ENCODE assay signal across 10 mouse cellular contexts in genomic region chr17:48544722-48545121, GRCm38 (mm10).
DNase-seq lines count a peak whose midpoint lies in the region; ATAC-seq lines count a peak whose summit lies in the region.
"Had no signal": no experiment of that assay in that cellular context is flagged by ENCODE, and none has a peak within 500 bp of the region (broad histone marks: within the 10 kb centered on the region; RNA-seq: fewer than 3 reads in every experiment).

No protein-coding gene starts in this region.

- H3K4me3 ChIP-seq in intestine, embryonic 16.5 days (ENCODE audit: low read length): no peak overlapping the region
- H3K4me3 ChIP-seq: embryonic facial prominence, embryonic 13.5 days; limb, embryonic 15.5 days had no signal

- 0 out of 2 replicates have a peak overlapping the region, but pooled peaks have one; percentile 30 for H3K9ac ChIP-seq in intestine, embryonic 16.5 days (ENCODE audit: low read depth, low read length)
- H3K9ac ChIP-seq: embryonic facial prominence, embryonic 13.5 days; limb, embryonic 15.5 days had no signal

- no peaks in the 10 kb centered on the region for H3K27me3 ChIP-seq in intestine, embryonic 16.5 days (replicated peaks; ENCODE audit: control insufficient read depth, insufficient read depth, low read length)
- H3K27me3 ChIP-seq: embryonic facial prominence, embryonic 13.5 days; limb, embryonic 15.5 days had no signal

- H3K36me3 ChIP-seq in intestine, embryonic 16.5 days (ENCODE audit: control insufficient read depth, insufficient read depth, low read length): no peaks in the 10 kb centered on the region
- H3K36me3 ChIP-seq: embryonic facial prominence, embryonic 13.5 days; limb, embryonic 15.5 days had no signal

- peak; percentile 79 for ATAC-seq in intestine, embryonic 16.5 days

- peak; percentile 88 for DNase-seq in heart, adult 11 months
- DNase-seq in heart, postnatal 10 days: no peak
- DNase-seq in kidney, postnatal 4 days: peak; percentile 45 to 63
- DNase-seq in lung, postnatal 36 days: peak; percentile 35
- DNase-seq in spleen, adult 18-20 months: no peak
- no peak for DNase-seq in T-cell, adult 2 months (ENCODE audit: low spot score)
- DNase-seq in layer of hippocampus, postnatal 10 days (ENCODE audit: low spot score in 2 of 2): no peak

- H3K4me1 ChIP-seq in intestine, embryonic 16.5 days (ENCODE audit: control insufficient read depth, insufficient read depth, low read length): peaks cover 26% of the 10 kb centered on the region

- no peaks in the 10 kb centered on the region for H3K9me3 ChIP-seq in intestine, embryonic 16.5 days (ENCODE audit: control insufficient read depth, low read length)
- H3K9me3 ChIP-seq: embryonic facial prominence, embryonic 13.5 days; limb, embryonic 15.5 days had no signal

- H3K27ac ChIP-seq in intestine, embryonic 16.5 days (ENCODE audit: low read length): peak overlapping the region; percentile 81
- H3K27ac ChIP-seq: embryonic facial prominence, embryonic 13.5 days; limb, embryonic 15.5 days had no signal

- peak overlapping the region; percentile 19; the same call in 1 of the 2 replicates for H3K4me2 ChIP-seq in intestine, embryonic 16.5 days (ENCODE audit: low read depth, low read length)
- H3K4me2 ChIP-seq: embryonic facial prominence, embryonic 13.5 days; limb, embryonic 15.5 days had no signal

- 25% methylated on average over 9 of the region's 9 CpGs for WGBS in intestine, embryonic 16.5 days

- intact Hi-C loops in heart, postnatal 10 days (cut with DNase I): no loop called here

Comparison
In these comparisons a context has a peak if more than half of its experiments do, and no peak if none do; other contexts are left out.
1. DNase-seq: peak in heart, adult 11 months (single experiment), kidney, postnatal 4 days (2 of 2) and lung, postnatal 36 days (single experiment); none in heart, postnatal 10 days (0 of 2), spleen, adult 18-20 months (0 of 2), T-cell, adult 2 months (single experiment) and layer of hippocampus, postnatal 10 days (0 of 2).